Mouse (Mus musculus) liver, embryonic 14 days (tissue): ENCODE measurements around the gene Zpbp2. TPM values are rescaled to one million over a fixed set of nuclear protein-coding genes. Genes with fewer than 3 reads are reported as not detected.

Source experiments
- polyA plus RNA-seq: library from polyadenylated mRNA; depleted of rRNA; stranded (reverse); fragments of >200 nt; gene quantifications from 2 replicates; pipeline ENCODE4 v1.2.3, GENCODE M21; 2012; rRNA removed

Gene Zpbp2
- 0.25 and 0.54 TPM in 2 replicates for polyA plus RNA-seq

GRCm38 (mm10) chr11:98550975-98551828 lies at the start of gene Zpbp2:
TSS of gene Zpbp2 (plus strand) at chr11:98551097.

GRCm38 (mm10) chr11:98545711-98546231 lies 5.1 kb upstream of the Zpbp2 start, which contains the start of gene Ikzf3:
TSS of gene Ikzf3 (minus strand) at chr11:98546031.

GRCm38 (mm10) chr11:98586892-98587563 lies 36.1 kb downstream of the Zpbp2 start, which contains the start of gene Ormdl3:
TSS of gene Ormdl3 (minus strand) at chr11:98587368.

GRCm38 (mm10) chr11:98597991-98598390 lies 47.1 kb downstream of the Zpbp2 start, which contains the start of gene Lrrc3c:
TSS of gene Lrrc3c (plus strand) at chr11:98598291.

Other genes with a start within 250 kb of the Zpbp2 start
- 0.02 TPM in 1 of 2 replicates, not detected in the other for gene Neurod2, start 221.4 kb upstream of the Zpbp2 start, polyA plus RNA-seq
- 0.03 and 0.07 TPM in 2 replicates for gene Ppp1r1b, start 202.7 kb upstream of the Zpbp2 start, polyA plus RNA-seq
- 14.5 and 15.8 TPM in 2 replicates for gene Stard3, start 192.7 kb upstream of the Zpbp2 start, polyA plus RNA-seq
- 0.05 and 0.27 TPM in 2 replicates for gene Tcap, start 167.3 kb upstream of the Zpbp2 start, polyA plus RNA-seq
- gene Pnmt, start 164.6 kb upstream of the Zpbp2 start, polyA plus RNA-seq = not detected in 2 replicates
- 2.8 and 3.0 TPM in 2 replicates for gene Pgap3, start 150.6 kb upstream of the Zpbp2 start, polyA plus RNA-seq
- 1.0 and 1.1 TPM in 2 replicates for gene Erbb2, start 138.6 kb upstream of the Zpbp2 start, polyA plus RNA-seq
- gene Mien1, start 112.1 kb upstream of the Zpbp2 start, polyA plus RNA-seq = 31.4 and 33.3 TPM in 2 replicates
- gene Grb7, start 104.7 kb upstream of the Zpbp2 start, polyA plus RNA-seq = 16.0 and 16.1 TPM in 2 replicates
- 0.12 and 0.14 TPM in 2 replicates for gene Ikzf3, start 5.1 kb upstream of the Zpbp2 start, polyA plus RNA-seq
- 24.1 and 28.1 TPM in 2 replicates for gene Ormdl3, start 36.3 kb downstream of the Zpbp2 start, polyA plus RNA-seq
- gene Lrrc3c, start 47.2 kb downstream of the Zpbp2 start, polyA plus RNA-seq = not detected in 2 replicates
- gene Gm12355, start 74.6 kb downstream of the Zpbp2 start, polyA plus RNA-seq = 0.12 and 0.22 TPM in 2 replicates
- gene Gsdma3, start 75.3 kb downstream of the Zpbp2 start, polyA plus RNA-seq = not detected in 2 replicates
- not detected in 2 replicates for gene Gsdma2, start 95.7 kb downstream of the Zpbp2 start, polyA plus RNA-seq
- gene Gsdma, start 113.3 kb downstream of the Zpbp2 start, polyA plus RNA-seq = 0.01 TPM in 1 of 2 replicates, not detected in the other
- 72.1 and 78.6 TPM in 2 replicates for gene Psmd3, start 131.5 kb downstream of the Zpbp2 start, polyA plus RNA-seq
- not detected in 2 replicates for gene Csf3, start 150.2 kb downstream of the Zpbp2 start, polyA plus RNA-seq
- 23.2 and 24.6 TPM in 2 replicates for gene Med24, start 178.3 kb downstream of the Zpbp2 start, polyA plus RNA-seq
- gene Thra, start 189.5 kb downstream of the Zpbp2 start, polyA plus RNA-seq = 14.0 and 14.7 TPM in 2 replicates
- 0.46 and 0.65 TPM in 2 replicates for gene Nr1d1, start 224.2 kb downstream of the Zpbp2 start, polyA plus RNA-seq
- gene Msl1, start 244.4 kb downstream of the Zpbp2 start, polyA plus RNA-seq = 16.7 and 18.8 TPM in 2 replicates